Mouse (Mus musculus): ENCODE data around the gene Stum. TPM values are rescaled to one million over a fixed set of nuclear protein-coding genes. Genes with fewer than 3 reads are reported as not detected.

Stum gene
- polyA plus RNA-seq, 1 experiment from 2014 or later: 1.0 TPM

DNA sequence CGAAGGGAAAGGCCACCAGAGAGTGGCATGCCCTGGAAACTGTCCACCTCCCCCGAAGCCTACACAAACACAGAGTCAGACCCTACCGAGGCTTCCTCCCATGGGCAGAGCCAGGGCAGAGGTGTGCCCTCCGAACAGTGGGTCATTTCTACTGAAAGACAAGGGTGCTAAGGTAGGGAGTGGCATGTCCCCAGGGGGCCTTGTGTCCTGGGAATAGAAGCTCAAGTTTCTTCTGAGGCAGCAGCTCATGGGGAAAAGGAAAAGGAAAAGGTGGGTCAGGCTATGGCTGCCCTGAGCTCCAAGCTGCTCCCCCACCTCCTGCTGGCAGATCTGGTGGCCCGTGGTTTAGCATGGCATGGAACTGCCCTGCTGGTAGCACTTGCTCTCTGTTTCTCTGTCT lies 73.5 kb downstream of the Stum start:
- DNase-seq (ENCODE audit: low spot score) (no peak), ATAC-seq (ENCODE audit: low FRiP score) (no peak)
- Histone ChIP-seq H3K4me1 (replicated peaks; ENCODE audit: control insufficient read depth, insufficient read depth, low read length) (no peaks in the 10 kb centered on the region), H3K4me2 (replicated peaks; ENCODE audit: low read depth, low read length) (no peak overlapping the region), H3K4me3 (ENCODE audit: low read depth, low read length) (no peak overlapping the region), H3K9me3 (ENCODE audit: control insufficient read depth, low read length) (no peaks in the 10 kb centered on the region), H3K36me3 (ENCODE audit: control insufficient read depth, insufficient read depth, low read length) (no peaks in the 10 kb centered on the region), H3K27me3 (ENCODE audit: control insufficient read depth, insufficient read depth, low read length) (no peaks in the 10 kb centered on the region), H3K9ac (ENCODE audit: low read depth, low read length) (no peak overlapping the region), H3K27ac (ENCODE audit: low read depth, low read length) (no peak overlapping the region)
- 76% methylated on average over 5 of the region's 5 CpGs for WGBS

DNA sequence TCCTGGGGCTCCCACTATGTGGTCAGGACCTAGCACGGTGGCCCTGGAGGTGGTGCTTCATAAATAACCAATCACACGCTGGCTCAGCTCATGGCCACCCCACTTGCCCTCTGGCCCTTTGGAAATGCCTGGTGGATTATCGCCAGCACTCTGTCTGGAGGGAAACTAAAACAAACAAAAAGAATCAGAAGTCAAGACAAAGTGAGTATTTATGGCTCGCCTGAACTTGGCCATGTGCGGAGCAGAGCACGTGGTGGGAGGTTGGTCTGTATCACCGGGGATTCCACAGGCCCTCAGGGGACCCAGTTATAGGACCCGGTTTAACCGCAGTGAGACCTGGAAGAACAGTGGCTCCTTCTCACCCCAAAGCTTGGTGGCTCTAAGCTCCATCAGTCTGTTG lies 74.5 kb downstream of the Stum start:
- Histone ChIP-seq H3K27me3 (ENCODE audit: control insufficient read depth, insufficient read depth, low read length) (no peaks in the 10 kb centered on the region), H3K9me3 (ENCODE audit: control insufficient read depth, low read length) (no peaks in the 10 kb centered on the region), H3K4me1 (replicated peaks; ENCODE audit: control insufficient read depth, insufficient read depth, low read length) (no peaks in the 10 kb centered on the region), H3K4me3 (ENCODE audit: low read depth, low read length) (no peak overlapping the region), H3K36me3 (ENCODE audit: control insufficient read depth, insufficient read depth, low read length) (no peaks in the 10 kb centered on the region), H3K4me2 (replicated peaks; ENCODE audit: low read depth, low read length) (no peak overlapping the region), H3K9ac (ENCODE audit: low read depth, low read length) (no peak overlapping the region), H3K27ac (ENCODE audit: low read depth, low read length) (no peak overlapping the region)
- 68% methylated on average over 9 of the region's 9 CpGs for WGBS
- DNase-seq (ENCODE audit: low spot score) (no peak), ATAC-seq (ENCODE audit: low FRiP score) (no peak)

DNA sequence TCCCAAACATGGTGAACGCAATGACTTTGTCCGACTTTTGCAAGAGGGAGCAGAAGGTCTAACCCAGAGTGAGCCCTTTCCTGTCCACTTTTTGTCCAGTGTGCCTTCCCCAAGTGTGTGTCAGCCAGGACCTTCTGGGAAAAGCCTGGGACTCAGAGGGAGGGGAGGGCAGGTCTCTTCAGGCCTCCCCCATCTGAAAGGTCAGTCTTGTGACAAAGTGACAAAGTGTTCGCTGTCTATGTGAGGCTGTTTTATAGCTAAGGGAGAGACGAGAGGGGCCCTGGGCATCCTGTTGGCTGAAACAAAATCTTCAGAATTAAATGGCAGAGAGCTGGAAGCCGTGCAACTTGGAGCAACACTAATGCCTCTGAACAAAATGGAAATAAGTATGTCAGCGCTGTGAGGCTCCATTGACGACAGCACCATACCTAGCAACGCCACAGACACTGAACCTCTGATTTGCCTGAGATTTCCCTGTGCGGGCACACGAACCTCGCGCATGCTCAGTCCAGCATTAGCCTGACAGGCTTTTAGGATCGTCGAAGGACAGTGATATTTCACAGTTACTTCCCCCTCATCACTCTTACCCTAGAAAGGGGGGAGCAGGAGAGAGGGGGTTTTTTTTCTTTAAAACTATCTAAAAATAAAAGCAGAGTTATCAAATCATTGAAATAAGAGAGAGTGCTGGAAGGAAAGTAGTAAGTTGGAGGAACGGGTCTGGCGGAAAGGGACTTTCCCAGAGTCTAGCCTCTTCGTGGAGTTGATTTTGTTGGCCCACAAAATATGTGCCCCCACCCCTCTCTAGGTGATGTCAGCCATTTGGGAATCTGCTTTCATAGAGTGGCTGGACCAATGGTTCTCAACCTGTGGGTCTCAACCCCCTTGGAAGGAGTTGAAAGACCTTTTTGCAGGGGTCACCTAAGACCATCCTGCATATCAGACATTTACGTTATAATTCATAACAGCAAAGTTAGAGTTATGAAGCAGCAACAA lies 75.3 kb downstream of the Stum start:
- WGBS: 84% methylated on average over 18 of the region's 18 CpGs
- no peak overlapping the region for H3K27ac ChIP-seq (ENCODE audit: low read depth, low read length)
- no peak for ATAC-seq (ENCODE audit: low FRiP score)
- H3K4me1 ChIP-seq (replicated peaks; ENCODE audit: control insufficient read depth, insufficient read depth, low read length): no peaks in the 10 kb centered on the region
- H3K4me2 ChIP-seq (replicated peaks; ENCODE audit: low read depth, low read length): no peak overlapping the region
- H3K36me3 ChIP-seq (ENCODE audit: control insufficient read depth, insufficient read depth, low read length): no peaks in the 10 kb centered on the region
- no peak overlapping the region for H3K4me3 ChIP-seq (ENCODE audit: low read depth, low read length)
- H3K9me3 ChIP-seq (ENCODE audit: control insufficient read depth, low read length): no peaks in the 10 kb centered on the region
- H3K9ac ChIP-seq (ENCODE audit: low read depth, low read length): no peak overlapping the region
- no peaks in the 10 kb centered on the region for H3K27me3 ChIP-seq (ENCODE audit: control insufficient read depth, insufficient read depth, low read length)
- no peak for DNase-seq (ENCODE audit: low spot score)

DNA sequence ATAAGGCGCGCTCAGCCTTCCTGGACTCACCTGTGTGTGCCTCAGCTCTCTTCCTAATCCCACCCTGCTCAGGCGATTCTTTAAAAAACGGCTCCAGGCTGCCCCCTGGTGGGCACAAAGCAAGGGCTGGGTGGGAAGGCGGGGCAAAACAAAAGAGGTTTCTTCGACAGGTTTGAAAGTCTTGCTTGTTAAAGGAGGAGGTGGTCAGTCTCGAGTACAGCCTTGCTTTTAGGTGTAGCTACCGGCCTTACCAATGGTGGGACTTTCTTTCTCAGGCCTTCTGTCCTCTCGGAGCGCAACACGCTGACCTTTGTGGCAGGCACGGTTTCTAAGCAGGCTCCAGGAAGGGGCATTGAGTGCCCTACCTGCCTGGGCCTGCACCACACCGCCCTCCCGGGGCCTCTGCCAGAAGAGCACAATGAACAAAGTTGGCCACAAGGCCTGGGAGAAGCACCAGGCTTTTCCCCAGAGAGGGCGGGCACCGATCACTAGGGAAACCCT lies 76.1 kb downstream of the Stum start:
- Histone ChIP-seq H3K4me1 (replicated peaks; ENCODE audit: control insufficient read depth, insufficient read depth, low read length) (no peaks in the 10 kb centered on the region), H3K9ac (ENCODE audit: low read depth, low read length) (peak overlapping the region; percentile 46; the same call in 1 of the 2 replicates)
- ATAC-seq (ENCODE audit: low FRiP score): peak; percentile 70; the same call in 1 of the 2 replicates

DNA sequence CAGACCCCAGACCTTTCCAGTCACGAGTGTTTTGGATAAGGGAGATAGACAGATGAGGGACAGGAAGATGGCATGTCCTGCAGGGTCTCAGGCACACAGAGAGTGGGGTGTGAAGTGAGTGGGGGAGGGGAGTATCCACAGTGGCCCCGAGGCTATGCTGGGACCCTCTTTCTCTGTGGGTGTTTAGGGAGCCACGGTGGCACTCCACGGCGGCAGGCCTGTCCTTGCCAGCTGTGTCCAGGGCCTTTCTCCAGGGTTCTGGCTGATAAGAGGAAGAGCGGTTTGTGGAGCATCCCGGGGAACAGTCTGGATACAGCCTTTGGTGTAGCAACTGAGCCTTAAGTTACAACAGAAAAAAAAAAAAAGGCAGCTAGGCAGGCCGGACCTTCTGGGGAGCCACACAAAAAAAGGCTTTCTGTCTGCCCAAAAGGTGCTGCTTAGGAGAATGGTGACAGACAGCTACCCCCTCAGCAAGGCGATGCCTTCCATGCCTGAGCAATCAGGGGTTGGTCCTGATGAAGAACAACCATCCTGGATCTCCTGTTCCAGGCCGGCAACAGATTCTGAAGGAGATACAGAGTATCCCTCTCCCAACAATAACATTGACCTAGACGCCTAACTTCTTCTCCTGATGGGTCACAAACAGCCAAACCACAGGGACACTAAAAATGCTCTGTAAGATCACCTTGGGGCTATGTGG lies 76.8 kb downstream of the Stum start:
- no peak for DNase-seq (ENCODE audit: low spot score)

More for the DNA sequence above, 76.1 kb downstream of the Stum start:
- Histone ChIP-seq H3K9me3 (ENCODE audit: control insufficient read depth, low read length) (no peaks in the 10 kb centered on the region), H3K36me3 (ENCODE audit: control insufficient read depth, insufficient read depth, low read length) (no peaks in the 10 kb centered on the region), H3K27me3 (ENCODE audit: control insufficient read depth, insufficient read depth, low read length) (no peaks in the 10 kb centered on the region), H3K27ac (ENCODE audit: low read depth, low read length) (0 out of 2 replicates have a peak overlapping the region, but pooled peaks have one; percentile 9), H3K4me3 (ENCODE audit: low read depth, low read length) (no peak overlapping the region), H3K4me2 (replicated peaks; ENCODE audit: low read depth, low read length) (peak overlapping the region; percentile 32; the same call in 1 of the 2 replicates)
- WGBS: 11% methylated on average over 16 of the region's 16 CpGs
- DNase-seq (ENCODE audit: low spot score): peak; percentile 90

DNA sequence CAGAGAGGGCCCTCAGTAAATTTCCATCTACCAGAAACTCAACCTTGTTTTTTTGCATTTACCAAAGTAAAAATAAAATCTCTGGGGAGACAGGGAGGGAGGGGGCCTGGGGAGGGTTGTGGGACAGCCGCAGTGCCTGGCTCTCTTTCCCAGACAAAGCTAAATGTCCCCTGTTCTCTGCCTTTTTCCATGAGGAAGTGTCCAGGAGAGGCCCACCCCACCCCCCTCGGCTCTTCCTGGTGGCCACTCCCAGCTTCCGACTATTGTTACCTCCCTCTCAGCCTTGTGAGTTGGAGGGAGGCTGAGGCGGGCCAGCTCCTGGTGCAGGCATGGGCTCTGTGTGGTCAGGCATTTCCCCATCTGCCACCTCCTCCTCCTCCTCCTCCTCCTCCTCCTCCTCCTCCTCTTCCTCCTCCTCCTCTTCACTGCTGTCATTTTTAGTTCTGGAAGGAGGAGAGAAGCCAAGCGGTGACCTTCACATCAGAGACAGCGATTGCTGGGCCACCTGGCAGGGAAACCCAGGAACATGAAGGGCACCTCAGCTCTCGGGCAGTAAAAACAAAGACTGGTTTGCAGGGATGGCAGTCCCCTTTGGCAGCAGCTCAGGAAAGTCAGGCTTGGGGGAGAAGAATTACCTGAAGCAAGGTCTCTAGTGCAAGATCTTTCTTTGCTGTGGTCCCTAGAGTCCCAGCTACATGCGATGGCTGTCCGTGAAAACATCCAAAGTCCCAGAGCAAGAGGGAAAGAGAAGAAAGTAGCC lies 77.5 kb downstream of the Stum start:
- no peak for DNase-seq (ENCODE audit: low spot score)
- no peak overlapping the region for H3K9ac ChIP-seq (ENCODE audit: low read depth, low read length)
- no peak overlapping the region for H3K4me2 ChIP-seq (replicated peaks; ENCODE audit: low read depth, low read length)
- no peaks in the 10 kb centered on the region for H3K4me1 ChIP-seq (replicated peaks; ENCODE audit: control insufficient read depth, insufficient read depth, low read length)
- no peak overlapping the region for H3K27ac ChIP-seq (ENCODE audit: low read depth, low read length)
- H3K4me3 ChIP-seq (ENCODE audit: low read depth, low read length): no peak overlapping the region
- no peak for ATAC-seq (ENCODE audit: low FRiP score)
- H3K36me3 ChIP-seq (ENCODE audit: control insufficient read depth, insufficient read depth, low read length): no peaks in the 10 kb centered on the region
- 83% methylated on average over 8 of the region's 9 CpGs for WGBS
- H3K9me3 ChIP-seq (ENCODE audit: control insufficient read depth, low read length): no peaks in the 10 kb centered on the region
- no peaks in the 10 kb centered on the region for H3K27me3 ChIP-seq (ENCODE audit: control insufficient read depth, insufficient read depth, low read length)

More for the DNA sequence above, 76.8 kb downstream of the Stum start:
- Histone ChIP-seq H3K9ac (ENCODE audit: low read depth, low read length) (no peak overlapping the region), H3K4me1 (replicated peaks; ENCODE audit: control insufficient read depth, insufficient read depth, low read length) (no peaks in the 10 kb centered on the region), H3K36me3 (ENCODE audit: control insufficient read depth, insufficient read depth, low read length) (no peaks in the 10 kb centered on the region), H3K4me3 (ENCODE audit: low read depth, low read length) (no peak overlapping the region), H3K27ac (ENCODE audit: low read depth, low read length) (no peak overlapping the region), H3K4me2 (replicated peaks; ENCODE audit: low read depth, low read length) (no peak overlapping the region), H3K27me3 (ENCODE audit: control insufficient read depth, insufficient read depth, low read length) (no peaks in the 10 kb centered on the region), H3K9me3 (ENCODE audit: control insufficient read depth, low read length) (no peaks in the 10 kb centered on the region)
- WGBS: 82% methylated on average over 11 of the region's 11 CpGs
- ATAC-seq (ENCODE audit: low FRiP score): no peak

DNA sequence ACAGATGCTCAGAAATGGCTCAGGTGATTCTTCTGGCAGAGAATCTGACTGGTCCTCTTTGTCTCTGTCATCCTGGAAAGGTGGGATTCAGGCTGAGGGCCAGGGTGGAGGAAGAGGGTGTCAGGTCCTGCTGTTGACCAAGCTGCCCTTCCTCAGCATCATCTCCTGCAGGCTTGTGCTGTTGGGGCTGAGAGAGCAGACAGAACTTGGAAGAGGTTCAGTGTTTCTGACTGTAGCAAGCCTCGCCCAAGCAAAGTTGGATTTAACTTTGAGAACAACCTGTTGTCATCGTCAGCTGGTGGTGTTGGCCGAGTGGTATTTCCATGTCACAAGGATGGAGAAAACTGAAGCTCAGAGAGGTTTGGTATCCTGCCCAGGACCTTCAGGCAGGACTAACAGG lies 78.6 kb downstream of the Stum start:
- no peak for DNase-seq (ENCODE audit: low spot score)
- H3K4me2 ChIP-seq (replicated peaks; ENCODE audit: low read depth, low read length): no peak overlapping the region
- no peaks in the 10 kb centered on the region for H3K36me3 ChIP-seq (ENCODE audit: control insufficient read depth, insufficient read depth, low read length)
- no peaks in the 10 kb centered on the region for H3K9me3 ChIP-seq (ENCODE audit: control insufficient read depth, low read length)
- no peak overlapping the region for H3K9ac ChIP-seq (ENCODE audit: low read depth, low read length)
- no peaks in the 10 kb centered on the region for H3K4me1 ChIP-seq (replicated peaks; ENCODE audit: control insufficient read depth, insufficient read depth, low read length)
- H3K4me3 ChIP-seq (ENCODE audit: low read depth, low read length): no peak overlapping the region
- no peaks in the 10 kb centered on the region for H3K27me3 ChIP-seq (ENCODE audit: control insufficient read depth, insufficient read depth, low read length)
- H3K27ac ChIP-seq (ENCODE audit: low read depth, low read length): no peak overlapping the region
- WGBS: 89% methylated on average over 3 of the region's 3 CpGs
- ATAC-seq (ENCODE audit: low FRiP score): no peak

Data from hindbrain, embryonic 11.5 days (tissue).